Mouse (Mus musculus): Measurements from ENCODE around the gene Mrpl57. TPM values are rescaled to one million over a fixed set of nuclear protein-coding genes. Genes with fewer than 3 reads are reported as not detected.
A peak's percentile ranks its signal among the peaks of the same experiment; 100 is the strongest.
"Not testable (repeated sequence)": the region's sequence is repeated elsewhere in the genome, so short reads cannot be mapped to it uniquely, and the experiment has no call there.

Mrpl57 gene
- polyA plus RNA-seq, 1 experiment from 2014 or later: 230 TPM

- no peak overlapping the region for H3K4me3 ChIP-seq (replicated peaks; ENCODE audit: low read depth, low read length)
- TF ChIP-seq CTCF (IDR thresholded peaks at IDR 0.05; ENCODE audit: low read depth): no peak
- DNase-seq (ENCODE audit: low spot score) (no peak), ATAC-seq (replicated peaks; ENCODE audit: low FRiP score, low read depth) (no peak)
- no peaks in the 10 kb centered on the region for H3K4me1 ChIP-seq (replicated peaks; ENCODE audit: insufficient read depth, low read length)
- H3K27ac ChIP-seq: no peak overlapping the region
- no peak overlapping the region for H3K4me2 ChIP-seq (ENCODE audit: low read length)
- no peaks in the 10 kb centered on the region for H3K27me3 ChIP-seq (ENCODE audit: insufficient read depth, low read length)
- H3K9me3 ChIP-seq (replicated peaks; ENCODE audit: low read length): no peaks in the 10 kb centered on the region
- no peak overlapping the region for H3K9ac ChIP-seq (ENCODE audit: low read depth, low read length)
- peaks cover 18% of the 10 kb centered on the region for H3K36me3 ChIP-seq (ENCODE audit: insufficient read depth, low read length)
- 89% methylated on average over 2 of the region's 2 CpGs for WGBS
These were observed 26.9 kb downstream of the Mrpl57 start for GRCm38 (mm10) chr14:57852961-57853360.

- not testable (repeated sequence) for H3K9ac ChIP-seq (ENCODE audit: low read depth, low read length); H3K27me3 ChIP-seq (ENCODE audit: insufficient read depth, low read length); H3K9me3 ChIP-seq (replicated peaks; ENCODE audit: low read length); H3K4me3 ChIP-seq (replicated peaks; ENCODE audit: low read depth, low read length); ATAC-seq (replicated peaks; ENCODE audit: low FRiP score, low read depth); H3K4me2 ChIP-seq (ENCODE audit: low read length); H3K4me1 ChIP-seq (replicated peaks; ENCODE audit: insufficient read depth, low read length); H3K27ac ChIP-seq
- TF ChIP-seq CTCF (IDR thresholded peaks at IDR 0.05; ENCODE audit: low read depth): peak; percentile 45
- peak; percentile 28 for DNase-seq (ENCODE audit: low spot score)
- H3K36me3 ChIP-seq (ENCODE audit: insufficient read depth, low read length): peaks cover 14% of the 10 kb centered on the region
These were observed 30.0 kb downstream of the Mrpl57 start for GRCm38 (mm10) chr14:57856037-57856436.

- TF ChIP-seq CTCF (IDR thresholded peaks at IDR 0.05; ENCODE audit: low read depth): no peak
- H3K9me3 ChIP-seq (replicated peaks; ENCODE audit: low read length): no peaks in the 10 kb centered on the region
- peaks cover 6% of the 10 kb centered on the region; the same call in 1 of the 2 replicates for H3K36me3 ChIP-seq (ENCODE audit: insufficient read depth, low read length)
- H3K4me1 ChIP-seq (replicated peaks; ENCODE audit: insufficient read depth, low read length): no peaks in the 10 kb centered on the region
- H3K27me3 ChIP-seq (ENCODE audit: insufficient read depth, low read length): no peaks in the 10 kb centered on the region
- WGBS: 90% methylated on average over 2 of the region's 2 CpGs
- no peak overlapping the region for H3K4me2 ChIP-seq (ENCODE audit: low read length)
- H3K27ac ChIP-seq: no peak overlapping the region
- no peak overlapping the region for H3K4me3 ChIP-seq (replicated peaks; ENCODE audit: low read depth, low read length)
- no peak for ATAC-seq (replicated peaks; ENCODE audit: low FRiP score, low read depth)
- H3K9ac ChIP-seq (ENCODE audit: low read depth, low read length): no peak overlapping the region
- no peak for DNase-seq (ENCODE audit: low spot score)
These were observed 32.6 kb downstream of the Mrpl57 start for GRCm38 (mm10) chr14:57858601-57859000.

GRCm38 (mm10) chr14:57859520-57859919 is 33.5 kb downstream of the Mrpl57 start:
- TF ChIP-seq CTCF (IDR thresholded peaks at IDR 0.05; ENCODE audit: low read depth): no peak
- DNase-seq (ENCODE audit: low spot score) (peak; percentile 66), ATAC-seq (replicated peaks; ENCODE audit: low FRiP score, low read depth) (no peak)
- no peak overlapping the region for H3K9ac ChIP-seq (ENCODE audit: low read depth, low read length)
- H3K9me3 ChIP-seq (replicated peaks; ENCODE audit: low read length): no peaks in the 10 kb centered on the region
- H3K4me1 ChIP-seq (replicated peaks; ENCODE audit: insufficient read depth, low read length): no peaks in the 10 kb centered on the region
- H3K36me3 ChIP-seq (ENCODE audit: insufficient read depth, low read length): peaks cover 6% of the 10 kb centered on the region; the same call in 1 of the 2 replicates
- H3K27me3 ChIP-seq (ENCODE audit: insufficient read depth, low read length): no peaks in the 10 kb centered on the region
- no peak overlapping the region for H3K4me2 ChIP-seq (ENCODE audit: low read length)
- H3K4me3 ChIP-seq (replicated peaks; ENCODE audit: low read depth, low read length): no peak overlapping the region
- peak overlapping the region; percentile 31; the same call in 1 of the 2 replicates for H3K27ac ChIP-seq

- Histone ChIP-seq H3K36me3 (ENCODE audit: insufficient read depth, low read length) (peaks cover 18% of the 10 kb centered on the region), H3K4me2 (ENCODE audit: low read length) (no peak overlapping the region), H3K4me3 (replicated peaks; ENCODE audit: low read depth, low read length) (no peak overlapping the region), H3K9ac (ENCODE audit: low read depth, low read length) (no peak overlapping the region), H3K4me1 (replicated peaks; ENCODE audit: insufficient read depth, low read length) (no peaks in the 10 kb centered on the region), H3K27me3 (ENCODE audit: insufficient read depth, low read length) (no peaks in the 10 kb centered on the region), H3K27ac (no peak overlapping the region), H3K9me3 (replicated peaks; ENCODE audit: low read length) (no peaks in the 10 kb centered on the region)
- 91% methylated on average over 4 of the region's 4 CpGs for WGBS
- no peak for ATAC-seq (replicated peaks; ENCODE audit: low FRiP score, low read depth)
- TF ChIP-seq CTCF (IDR thresholded peaks at IDR 0.05; ENCODE audit: low read depth): no peak
- DNase-seq (ENCODE audit: low spot score): no peak
These were observed 36.0 kb downstream of the Mrpl57 start for GRCm38 (mm10) chr14:57861987-57862412.

- 57% methylated on average over 2 of the region's 2 CpGs for WGBS
- Histone ChIP-seq H3K27ac (no peak overlapping the region), H3K4me1 (replicated peaks; ENCODE audit: insufficient read depth, low read length) (no peaks in the 10 kb centered on the region), H3K9me3 (replicated peaks; ENCODE audit: low read length) (no peaks in the 10 kb centered on the region), H3K27me3 (ENCODE audit: insufficient read depth, low read length) (no peaks in the 10 kb centered on the region), H3K4me2 (ENCODE audit: low read length) (no peak overlapping the region), H3K4me3 (replicated peaks; ENCODE audit: low read depth, low read length) (no peak overlapping the region), H3K9ac (ENCODE audit: low read depth, low read length) (no peak overlapping the region), H3K36me3 (ENCODE audit: insufficient read depth, low read length) (peaks cover 14% of the 10 kb centered on the region)
- DNase-seq (ENCODE audit: low spot score) (peak; percentile 11), ATAC-seq (replicated peaks; ENCODE audit: low FRiP score, low read depth) (no peak)
- TF ChIP-seq CTCF (IDR thresholded peaks at IDR 0.05; ENCODE audit: low read depth): no peak
These were observed 37.1 kb downstream of the Mrpl57 start for GRCm38 (mm10) chr14:57863129-57863528.

- H3K27me3 ChIP-seq (ENCODE audit: insufficient read depth, low read length): no peaks in the 10 kb centered on the region
- no peak overlapping the region for H3K4me3 ChIP-seq (replicated peaks; ENCODE audit: low read depth, low read length)
- ATAC-seq (replicated peaks; ENCODE audit: low FRiP score, low read depth) (no peak), DNase-seq (ENCODE audit: low spot score) (no peak)
- H3K36me3 ChIP-seq (ENCODE audit: insufficient read depth, low read length): peaks cover 14% of the 10 kb centered on the region
- H3K4me2 ChIP-seq (ENCODE audit: low read length): no peak overlapping the region
- no peak overlapping the region for H3K27ac ChIP-seq
- H3K9ac ChIP-seq (ENCODE audit: low read depth, low read length): no peak overlapping the region
- H3K9me3 ChIP-seq (replicated peaks; ENCODE audit: low read length): no peaks in the 10 kb centered on the region
- WGBS: 85% methylated on average over 3 of the region's 3 CpGs
- TF ChIP-seq CTCF (IDR thresholded peaks at IDR 0.05; ENCODE audit: low read depth): no peak
- no peaks in the 10 kb centered on the region for H3K4me1 ChIP-seq (replicated peaks; ENCODE audit: insufficient read depth, low read length)
These were observed 39.2 kb downstream of the Mrpl57 start for GRCm38 (mm10) chr14:57865256-57865655.
